ENCODE assay signal across 8 mouse cellular contexts in the genomic region with DNA sequence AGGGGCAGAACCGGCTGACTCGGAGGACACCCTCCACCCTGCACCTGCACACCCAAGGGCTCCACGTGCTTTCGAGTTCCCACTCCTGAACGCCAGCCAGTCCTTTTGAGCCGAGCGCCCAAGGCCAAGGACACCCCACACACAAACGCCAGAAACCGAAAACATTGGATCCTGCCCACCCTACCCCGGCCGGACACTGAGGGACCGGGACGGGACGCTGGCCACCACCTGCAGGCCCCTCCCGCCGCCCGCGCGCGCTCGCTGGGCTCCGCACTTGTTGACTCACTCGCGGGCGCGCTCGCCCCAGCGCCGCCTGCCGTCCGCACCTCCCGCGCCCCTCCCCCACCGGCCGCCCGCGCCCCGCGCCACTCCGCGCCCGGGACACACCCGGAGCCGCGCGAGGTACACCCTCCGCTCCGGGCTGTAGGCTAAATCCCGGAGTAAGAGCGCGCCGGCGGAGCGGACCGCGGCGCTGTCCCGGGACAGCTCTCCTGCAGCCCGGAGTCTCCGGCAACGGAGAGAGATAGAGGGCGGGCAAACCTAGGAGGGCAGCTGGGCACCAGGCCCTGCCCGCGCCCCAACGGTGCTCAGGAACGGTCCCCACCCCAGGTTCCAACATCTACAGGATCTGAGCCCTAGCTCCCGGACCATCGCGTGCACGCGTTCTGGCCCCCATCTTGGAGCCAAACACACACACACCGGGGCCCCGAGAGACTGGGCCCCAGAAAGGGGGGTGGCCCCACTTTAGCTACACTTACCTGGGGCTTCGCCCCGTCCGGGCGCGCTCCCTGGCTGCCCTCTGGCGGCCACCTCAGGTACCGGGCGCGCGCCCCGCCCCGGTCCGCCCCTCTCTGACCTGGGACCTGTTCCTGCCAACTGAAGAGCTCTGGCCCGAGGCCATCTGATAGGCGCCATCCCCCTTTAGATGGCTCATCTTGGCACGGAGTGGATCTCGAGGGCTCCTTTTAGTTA. TPM values are rescaled to one million over a fixed set of nuclear protein-coding genes. Genes with fewer than 3 reads are reported as not detected.
DNase-seq lines count a peak whose midpoint lies in the region.

No protein-coding gene starts in this region.

- DNase-seq in MEL-GATA-1-ER (ENCODE audit: extremely low read depth, low read depth), result peak; percentile 30
- peak; percentile 75 for DNase-seq in cerebellum, adult 8-10 months
- DNase-seq in forelimb bud, embryonic 11.5 days (ENCODE audit: low read depth, low spot score), result peak; percentile 59
- DNase-seq in heart, postnatal 4 days, result peak; percentile 85
- DNase-seq in layer of hippocampus, postnatal 10 days (ENCODE audit: low spot score in 2 of 2), result peak; percentile 54 to 79
- peak; percentile 88 for DNase-seq in lung, postnatal 14 days
- peak; percentile 88 for DNase-seq in ovary, postnatal 36 days (ENCODE audit: low spot score)
- peak; percentile 89 for DNase-seq in thymus, postnatal 25 days

RNA-seq across cellular contexts. Expression of a gene that starts 28.5 kb away (rescaled TPM):
- 10 to 100 TPM; 26.2 to 26.7 TPM for total RNA-seq in heart, postnatal 4 days (2021)
- 1 to 10 TPM; 4.2 to 5.6 TPM for total RNA-seq in layer of hippocampus, postnatal 10 days (2021)

RNA-seq across cellular contexts. Expression of a gene that starts 33.0 kb away (rescaled TPM):
- total RNA-seq in heart, postnatal 4 days (2021), result not detected
- 1 to 10 TPM; 3.1 to 4.8 TPM for total RNA-seq in layer of hippocampus, postnatal 10 days (2021)

Comparison
In these comparisons a context has a peak if more than half of its experiments do, and no peak if none do; other contexts are left out.
1. Peak in every context shown above with its lines: DNase-seq.
2. DNase-seq: peak in every context shown above with its lines; median percentile 89 in thymus, postnatal 25 days; 88 in lung, postnatal 14 days; 88 in ovary, postnatal 36 days; 85 in heart, postnatal 4 days; 75 in cerebellum, adult 8-10 months; 66 in layer of hippocampus, postnatal 10 days; 59 in forelimb bud, embryonic 11.5 days; 30 in MEL-GATA-1-ER.
3. RNA of a gene that starts 28.5 kb away (total RNA-seq): 26.2 to 26.7 TPM in heart, postnatal 4 days; 4.2 to 5.6 TPM in layer of hippocampus, postnatal 10 days; every median in the first group is over 4 times any median in the second.
4. RNA of a gene that starts 33.0 kb away (total RNA-seq): 3.1 to 4.8 TPM in layer of hippocampus, postnatal 10 days; not detected in heart, postnatal 4 days; every median in the first group is over 4 times any median in the second.